Mouse (Mus musculus) cortical plate, adult 2 months (tissue): ENCODE measurements around the gene Arhgap22.

Experiments used
- CTCF ChIP-seq: fragments of 200-500 bp; IDR thresholded peaks from 2 replicates; pipeline ENCODE4 v1.5.1; 2011; ENCODE audit warnings: mild to moderate bottlenecking, control low read depth, low read length; ENCODE audit not compliant: insufficient read depth; ENCODE audit errors: extremely low read depth
- POLR2A ChIP-seq: fragments of 200-500 bp; IDR thresholded peaks from 2 replicates; pipeline ENCODE4 v1.6.1; 2011; ENCODE audit warnings: mild to moderate bottlenecking, low read length, control low read depth; ENCODE audit not compliant: insufficient read depth; ENCODE audit errors: extremely low read depth

- TF ChIP-seq CTCF, result no peak
- TF ChIP-seq POLR2A, result no peak
These were observed 139.1 kb downstream of the Arhgap22 start for GRCm38 (mm10) chr14:33352890-33353289.
